Mouse (Mus musculus) midbrain, embryonic 12.5 days (tissue): ENCODE measurements around the gene Prrt3. TPM values are rescaled to one million over a fixed set of nuclear protein-coding genes. Genes with fewer than 3 reads are reported as not detected.

Experiments
- ATAC-seq: fragments of 200-750 bp; cut with Nextera tagmentation; 2 replicates; pipeline ENCODE4 v1.8.0; 2017; ENCODE audit warnings: low read depth, moderate TSS enrichment, moderate library complexity; ENCODE audit not compliant: low FRiP score
- H3K27ac ChIP-seq: fragments of 300-500 bp; sonication (generic); replicated peaks from 2 replicates; pipeline ENCODE4 v1.5.1; 2016; ENCODE audit warnings: mild to moderate bottlenecking
- H3K27me3 ChIP-seq: fragments of 300-500 bp; sonication (generic); 2 replicates; pipeline ENCODE4 v1.6.1; 2016; ENCODE audit warnings: mild to moderate bottlenecking
- H3K36me3 ChIP-seq: fragments of 300-500 bp; sonication (generic); 2 replicates; pipeline ENCODE4 v1.6.1; 2016
- H3K4me1 ChIP-seq: fragments of 300-500 bp; sonication (generic); 2 replicates; pipeline ENCODE4 v1.6.1; 2016
- H3K4me2 ChIP-seq: fragments of 300-500 bp; sonication (generic); replicated peaks from 2 replicates; pipeline ENCODE4 v1.6.1; 2016; ENCODE audit warnings: mild to moderate bottlenecking, moderate library complexity
- H3K4me3 ChIP-seq: fragments of 300-500 bp; sonication (generic); 2 replicates; pipeline ENCODE4 v1.5.1; 2016; ENCODE audit warnings: mild to moderate bottlenecking
- H3K9ac ChIP-seq: fragments of 300-500 bp; sonication (generic); replicated peaks from 2 replicates; pipeline ENCODE4 v1.6.1; 2016; ENCODE audit warnings: mild to moderate bottlenecking, moderate library complexity
- H3K9me3 ChIP-seq: fragments of 300-500 bp; sonication (generic); 2 replicates; pipeline ENCODE4 v1.6.1; 2016; ENCODE audit warnings: mild to moderate bottlenecking
- WGBS: fragments of 180-500 bp; shearing (Covaris S2); methylation state at CpG from one replicate; pipeline ENCODE4 v1.1.7; 2016; 5-methylcytosine and 5-hydroxymethylcytosine counted together
- polyA plus RNA-seq: library from polyadenylated mRNA; unstranded; fragments of >200 nt; fragmentation: Nextera tagmentation; extraction: Ambion mirVana; gene quantifications from 2 replicates; pipeline ENCODE4 v1.2.1, GENCODE M21; 2016

Gene Prrt3
- polyA plus RNA-seq, 1 experiment from 2014 or later, result 2.8 TPM

- peaks cover 5% of the 10 kb centered on the region; the same call in 1 of the 2 replicates for H3K4me1 ChIP-seq
- H3K4me2 ChIP-seq, result no peak overlapping the region
- ATAC-seq, result no peak
- peaks cover 9% of the 10 kb centered on the region; the same call in 1 of the 2 replicates for H3K36me3 ChIP-seq
- H3K9ac ChIP-seq, result no peak overlapping the region
- H3K4me3 ChIP-seq, result no peak overlapping the region
- H3K27me3 ChIP-seq, result no peaks in the 10 kb centered on the region
- H3K27ac ChIP-seq, result no peak overlapping the region
- no peaks in the 10 kb centered on the region for H3K9me3 ChIP-seq
- 48% methylated on average over 5 of the region's 5 CpGs for WGBS
Observed at GRCm38 (mm10) chr6:113508947-113509280, 7.2 kb upstream of the Prrt3 start.

- Histone ChIP-seq H3K9ac (no peak overlapping the region), H3K27ac (no peak overlapping the region), H3K4me1 (peaks cover 5% of the 10 kb centered on the region; the same call in 1 of the 2 replicates), H3K4me3 (no peak overlapping the region), H3K27me3 (no peaks in the 10 kb centered on the region), H3K36me3 (0 out of 2 replicates have a peak, but pooled peaks cover 4% of the 10 kb centered on the region), H3K4me2 (no peak overlapping the region), H3K9me3 (no peaks in the 10 kb centered on the region)
- no peak for ATAC-seq
- WGBS, result 69% methylated on average over 7 of the region's 7 CpGs
Observed at GRCm38 (mm10) chr6:113508272-113508946, 6.7 kb upstream of the Prrt3 start.

DNA sequence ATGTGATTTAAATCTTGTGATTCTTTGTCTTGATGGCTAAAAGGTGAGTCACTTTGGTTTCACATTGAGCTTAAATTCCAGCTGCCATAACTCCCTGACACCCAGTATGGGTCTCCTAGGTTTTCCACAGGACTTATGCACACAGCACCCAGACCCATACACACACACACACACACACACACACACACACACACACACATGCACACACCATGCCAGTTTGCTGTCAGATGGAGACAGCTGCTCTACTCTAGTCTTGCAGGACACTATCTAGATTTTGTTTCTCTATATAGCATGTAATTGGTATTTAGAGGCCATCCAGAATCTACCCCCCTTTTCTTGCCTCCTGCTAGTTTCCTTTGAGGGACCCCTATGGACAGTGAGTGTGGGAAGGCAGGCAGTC, 5.4 kb upstream of the Prrt3 start:
- ATAC-seq, result no peak
- Histone ChIP-seq H3K36me3 (no peaks in the 10 kb centered on the region), H3K9me3 (no peaks in the 10 kb centered on the region), H3K27ac (no peak overlapping the region), H3K4me3 (no peak overlapping the region), H3K4me2 (no peak overlapping the region), H3K4me1 (peaks cover 5% of the 10 kb centered on the region; the same call in 1 of the 2 replicates), H3K9ac (no peak overlapping the region), H3K27me3 (no peaks in the 10 kb centered on the region)

- 81% methylated on average over 1 of the region's 1 CpGs for WGBS
Observed at GRCm38 (mm10) chr6:113505689-113506088, 4.0 kb upstream of the Prrt3 start.

DNA sequence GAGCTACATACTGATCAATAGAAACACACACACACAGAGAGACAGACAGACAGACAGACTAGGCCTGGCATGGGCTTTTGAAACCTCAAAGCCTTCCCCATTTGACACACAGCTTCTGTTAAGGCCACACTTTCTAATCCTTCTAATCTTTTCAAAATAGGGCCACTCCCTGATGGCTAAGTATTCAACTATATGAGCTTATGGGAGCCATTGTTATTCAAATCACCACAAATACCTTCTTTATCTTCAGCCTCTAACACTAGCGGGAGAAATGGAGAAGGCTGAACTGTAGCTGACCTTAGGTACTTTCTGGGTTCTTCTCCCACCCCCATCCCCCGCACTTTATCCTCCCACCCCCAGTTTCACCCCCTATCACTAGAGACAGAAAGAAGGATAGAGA, 1.1 kb upstream of the Prrt3 start:
- peaks cover 12% of the 10 kb centered on the region for H3K4me1 ChIP-seq
- 28% methylated on average over 2 of the region's 2 CpGs for WGBS
- H3K4me2 ChIP-seq, result no peak overlapping the region
- H3K27ac ChIP-seq, result no peak overlapping the region
- no peak overlapping the region for H3K9ac ChIP-seq
- H3K27me3 ChIP-seq, result peaks cover 21% of the 10 kb centered on the region
- no peaks in the 10 kb centered on the region for H3K9me3 ChIP-seq
- no peak for ATAC-seq
- H3K4me3 ChIP-seq, result no peak overlapping the region
- no peaks in the 10 kb centered on the region for H3K36me3 ChIP-seq

More at GRCm38 (mm10) chr6:113505689-113506088, 4.0 kb upstream of the Prrt3 start:
- no peak for ATAC-seq
- Histone ChIP-seq H3K36me3 (no peaks in the 10 kb centered on the region), H3K27ac (no peak overlapping the region), H3K9ac (no peak overlapping the region), H3K4me3 (no peak overlapping the region), H3K27me3 (peaks cover 11% of the 10 kb centered on the region), H3K4me1 (peaks cover 17% of the 10 kb centered on the region), H3K9me3 (no peaks in the 10 kb centered on the region), H3K4me2 (no peak overlapping the region)

DNA sequence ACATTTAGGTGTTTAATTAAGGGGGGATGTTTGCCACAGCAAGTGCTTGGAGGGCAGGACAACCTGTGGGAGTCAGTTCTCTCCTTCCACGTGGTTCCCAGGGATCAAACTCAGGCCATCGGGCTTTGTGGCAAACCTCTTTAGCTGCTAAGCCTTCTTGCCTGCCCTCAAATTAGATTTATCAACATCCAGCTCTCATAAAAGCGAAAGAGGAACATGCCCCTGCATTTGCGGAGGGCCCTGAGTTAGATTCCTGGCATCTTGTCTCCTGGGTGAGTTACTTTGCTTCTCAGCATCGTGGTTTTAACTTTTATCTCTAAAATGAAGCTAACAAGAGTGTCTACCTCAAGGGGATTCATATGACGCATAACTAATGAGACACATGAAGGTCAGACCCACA, 2.4 kb downstream of the Prrt3 start:
- Histone ChIP-seq H3K36me3 (no peaks in the 10 kb centered on the region), H3K4me1 (peaks cover 23% of the 10 kb centered on the region), H3K27ac (no peak overlapping the region), H3K4me3 (no peak overlapping the region), H3K9me3 (no peaks in the 10 kb centered on the region), H3K4me2 (no peak overlapping the region), H3K9ac (no peak overlapping the region), H3K27me3 (peaks cover 38% of the 10 kb centered on the region)
- 82% methylated on average over 6 of the region's 6 CpGs for WGBS
- ATAC-seq, result no peak

DNA sequence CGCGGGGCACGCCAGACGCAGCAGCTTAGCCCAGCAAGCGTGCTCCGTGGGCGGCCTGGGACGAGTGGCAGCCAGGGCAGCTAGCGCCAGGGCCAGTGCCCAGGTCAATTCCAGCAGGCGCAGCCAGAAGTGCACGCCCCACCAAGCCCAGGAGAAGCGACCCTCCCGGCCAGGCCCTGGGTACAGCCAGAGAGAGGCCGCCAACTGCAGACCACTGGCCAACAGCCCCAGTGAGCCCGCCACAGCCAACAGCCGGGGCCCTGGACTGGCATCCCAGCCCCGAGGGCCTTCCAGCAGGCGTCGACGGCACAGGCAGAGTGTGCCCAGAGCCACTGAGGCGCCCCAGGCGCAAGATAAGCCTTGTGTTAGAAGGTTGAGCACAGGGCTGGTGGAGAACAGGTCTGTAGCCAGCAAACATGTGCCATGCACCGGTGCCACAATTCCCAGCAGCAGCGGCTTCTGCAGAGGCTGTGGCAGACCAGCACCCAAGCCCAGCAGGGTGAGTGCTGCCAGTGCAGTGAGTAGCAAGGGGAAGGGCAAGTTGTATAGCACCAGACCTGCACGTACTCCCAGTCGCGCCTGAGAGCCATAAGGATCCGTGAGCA, 6.6 kb downstream of the Prrt3 start:
- Histone ChIP-seq H3K9ac (no peak overlapping the region; the same call in 1 of the 2 replicates), H3K4me3 (peak overlapping the region; percentile 42), H3K27me3 (peaks cover 23% of the 10 kb centered on the region), H3K36me3 (peaks cover 25% of the 10 kb centered on the region), H3K27ac (no peak overlapping the region), H3K4me2 (peak overlapping the region; percentile 56), H3K9me3 (no peaks in the 10 kb centered on the region), H3K4me1 (peaks cover 12% of the 10 kb centered on the region; the same call in 1 of the 2 replicates)
- WGBS, result 51% methylated on average over 28 of the region's 28 CpGs
- ATAC-seq, result no peak; the same call in 1 of the 2 replicates

GRCm38 (mm10) chr6:113494258-113494788, 7.4 kb downstream of the Prrt3 start:
- Histone ChIP-seq H3K4me2 (peak overlapping the region; percentile 56), H3K27me3 (peaks cover 18% of the 10 kb centered on the region), H3K9ac (peak overlapping the region; percentile 29), H3K9me3 (no peaks in the 10 kb centered on the region), H3K27ac (0 out of 2 replicates have a peak overlapping the region, but pooled peaks have one; percentile 36), H3K4me1 (peaks cover 12% of the 10 kb centered on the region; the same call in 1 of the 2 replicates), H3K36me3 (peaks cover 34% of the 10 kb centered on the region), H3K4me3 (peak overlapping the region; percentile 42)
- 2% methylated on average over 51 of the region's 54 CpGs for WGBS
- peak; percentile 81 for ATAC-seq

DNA sequence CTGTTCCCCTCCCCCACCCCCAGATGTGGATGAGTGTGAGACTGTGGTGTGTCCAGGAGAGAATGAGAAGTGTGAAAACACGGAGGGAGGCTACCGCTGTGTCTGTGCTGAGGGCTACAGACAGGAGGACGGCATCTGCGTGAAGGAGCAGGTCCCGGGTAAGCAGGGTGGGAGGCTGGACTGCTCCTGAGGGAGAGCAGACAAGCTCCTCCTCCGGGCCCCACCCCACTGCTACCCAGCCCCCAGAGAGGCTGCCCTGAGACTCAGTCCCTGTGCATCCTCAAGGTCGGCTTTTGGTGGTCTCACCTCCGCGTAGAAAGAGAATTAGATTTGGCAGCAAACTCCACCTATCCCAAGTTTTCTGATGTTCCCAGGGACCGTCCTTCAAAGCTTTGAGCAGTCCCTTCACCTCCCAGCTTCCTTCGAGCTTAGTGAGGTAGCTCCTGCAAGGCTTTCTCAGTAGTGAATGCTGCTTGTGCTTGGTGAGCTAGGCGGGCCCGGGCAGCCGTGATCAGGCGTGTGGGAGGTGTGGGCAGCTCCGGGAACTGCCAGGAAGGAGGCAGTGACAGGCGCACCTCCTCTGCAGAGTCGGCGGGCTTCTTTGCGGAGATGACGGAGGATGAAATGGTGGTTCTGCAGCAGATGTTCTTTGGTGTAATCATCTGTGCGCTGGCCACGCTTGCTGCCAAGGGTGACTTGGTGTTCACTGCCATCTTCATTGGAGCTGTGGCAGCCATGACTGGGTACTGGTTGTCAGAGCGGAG, 9.4 kb downstream of the Prrt3 start:
- Histone ChIP-seq H3K27ac (no peak overlapping the region), H3K27me3 (peaks cover 18% of the 10 kb centered on the region), H3K36me3 (peaks cover 47% of the 10 kb centered on the region), H3K4me1 (peaks cover 12% of the 10 kb centered on the region), H3K9me3 (no peaks in the 10 kb centered on the region), H3K4me2 (no peak overlapping the region), H3K9ac (no peak overlapping the region), H3K4me3 (no peak overlapping the region)
- WGBS, result 80% methylated on average over 24 of the region's 24 CpGs
- ATAC-seq, result no peak

DNA sequence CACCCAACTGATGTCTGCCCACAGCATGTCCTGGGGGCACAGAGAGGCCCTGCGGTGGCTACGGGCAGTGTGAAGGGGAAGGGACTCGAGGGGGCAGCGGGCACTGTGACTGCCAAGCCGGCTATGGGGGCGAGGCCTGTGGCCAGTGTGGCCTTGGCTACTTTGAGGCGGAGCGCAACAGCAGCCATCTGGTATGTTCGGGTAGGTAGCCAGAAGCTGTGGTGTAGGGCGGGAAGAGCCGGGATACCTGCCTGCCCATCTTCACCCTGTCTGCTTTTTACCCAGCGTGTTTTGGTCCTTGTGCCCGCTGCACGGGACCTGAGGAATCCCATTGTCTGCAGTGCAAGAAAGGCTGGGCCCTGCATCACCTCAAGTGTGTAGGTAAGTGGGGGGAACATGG, 12.3 kb downstream of the Prrt3 start:
- Histone ChIP-seq H3K4me3 (no peak overlapping the region), H3K9ac (no peak overlapping the region), H3K4me2 (no peak overlapping the region), H3K36me3 (peaks cover 53% of the 10 kb centered on the region), H3K4me1 (peaks cover 14% of the 10 kb centered on the region), H3K27ac (no peak overlapping the region), H3K9me3 (no peaks in the 10 kb centered on the region), H3K27me3 (no peaks in the 10 kb centered on the region; the same call in 1 of the 2 replicates)
- no peak for ATAC-seq
- 96% methylated on average over 14 of the region's 14 CpGs for WGBS

DNA sequence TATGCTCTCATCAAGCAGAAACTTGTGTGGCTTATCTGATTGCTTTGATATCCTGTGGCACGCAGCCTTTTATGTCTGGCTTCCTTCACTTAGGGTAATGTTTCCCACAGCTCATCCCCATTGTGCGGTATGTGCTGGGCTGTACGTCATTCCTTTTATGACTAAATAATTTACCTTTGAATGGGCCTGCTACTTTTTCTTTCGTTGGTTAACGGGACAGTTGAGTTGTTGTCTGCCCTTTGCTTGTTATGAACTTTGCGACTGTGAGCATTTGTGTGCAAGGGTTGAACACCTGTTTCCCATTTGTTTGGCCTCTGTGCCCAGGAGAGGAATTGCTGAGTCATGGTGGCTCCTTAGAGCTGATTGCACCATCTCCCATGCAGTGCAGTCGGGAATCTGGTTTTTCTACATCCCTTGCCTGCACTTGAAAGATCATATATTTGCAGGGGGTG, 14.6 kb downstream of the Prrt3 start:
- Histone ChIP-seq H3K36me3 (peaks cover 46% of the 10 kb centered on the region), H3K4me1 (peaks cover 27% of the 10 kb centered on the region), H3K9me3 (no peaks in the 10 kb centered on the region), H3K27ac (no peak overlapping the region), H3K9ac (no peak overlapping the region), H3K27me3 (no peaks in the 10 kb centered on the region; the same call in 1 of the 2 replicates), H3K4me3 (no peak overlapping the region), H3K4me2 (no peak overlapping the region)
- 68% methylated on average over 7 of the region's 7 CpGs for WGBS
- no peak for ATAC-seq

GRCm38 (mm10) chr6:113483729-113484128, 18.0 kb downstream of the Prrt3 start:
- peak overlapping the region; percentile 80 for H3K9ac ChIP-seq
- peak; percentile 63 for ATAC-seq
- peak overlapping the region; percentile 70 for H3K4me3 ChIP-seq
- H3K27ac ChIP-seq, result peak overlapping the region; percentile 88
- peaks cover 15% of the 10 kb centered on the region for H3K36me3 ChIP-seq
- 12% methylated on average over 10 of the region's 10 CpGs for WGBS
- peaks cover 31% of the 10 kb centered on the region for H3K27me3 ChIP-seq
- H3K4me1 ChIP-seq, result peaks cover 34% of the 10 kb centered on the region
- H3K9me3 ChIP-seq, result no peaks in the 10 kb centered on the region
- peak overlapping the region; percentile 79 for H3K4me2 ChIP-seq
